Mouse (Mus musculus) liver, embryonic 14.5 days (tissue): ENCODE measurements around the gene Phf23.

Source experiments
- CTCF ChIP-seq: IDR thresholded peaks from 2 replicates; pipeline ENCODE4 v1.5.1; 2016; ENCODE audit warnings: antibody characterized with exemption, low read depth, control low read depth
- EP300 ChIP-seq: IDR thresholded peaks from 2 replicates; pipeline ENCODE4 v1.6.1; 2016; ENCODE audit warnings: antibody characterized with exemption, low read depth

DNA sequence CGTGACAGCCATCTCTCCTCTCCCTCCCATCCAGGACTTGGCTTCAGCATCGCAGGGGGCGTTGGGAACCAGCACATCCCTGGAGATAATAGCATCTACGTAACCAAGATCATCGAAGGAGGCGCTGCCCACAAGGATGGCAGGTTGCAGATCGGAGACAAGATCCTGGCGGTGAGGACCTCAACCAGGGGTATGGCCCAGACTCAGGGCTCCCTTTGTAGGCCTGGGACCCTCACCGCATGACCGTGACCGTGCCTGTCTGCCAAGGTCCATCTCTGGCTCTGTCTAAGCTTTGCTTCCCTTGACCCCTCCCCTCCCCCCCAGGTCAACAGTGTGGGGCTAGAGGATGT is 35.7 kb downstream of the Phf23 start:
- no peak for TF ChIP-seq CTCF
- TF ChIP-seq EP300, result no peak
